Mouse (Mus musculus) fat pad, adult 2 months (tissue): ENCODE results near the gene Atp13a4.

Source experiments
- DNase-seq: peaks from one replicate; pipeline ENCODE4 v3.0.0-alpha.2; 2011; ENCODE audit warnings: low read depth, low spot score; ENCODE audit errors: extremely low read depth

Atp13a4 gene

GRCm38 (mm10) chr16:29544829-29545228 is at the start of gene Atp13a4:
Gene Atp13a4 (minus strand): TSS chr16:29544864.
- no peak for DNase-seq

- DNase-seq: no peak
Observed at GRCm38 (mm10) chr16:29592171-29592570, 47.5 kb upstream of the Atp13a4 start.

GRCm38 (mm10) chr16:29579787-29580176 is 35.1 kb upstream of the Atp13a4 start:
- no peak for DNase-seq

GRCm38 (mm10) chr16:29579167-29579786 is 34.6 kb upstream of the Atp13a4 start, which contains the start of gene Opa1:
Gene Opa1 (plus strand): TSS chr16:29579334.
- DNase-seq: peak; percentile 40

GRCm38 (mm10) chr16:29575620-29576019 is 31.0 kb upstream of the Atp13a4 start:
- DNase-seq: no peak

GRCm38 (mm10) chr16:29574013-29574412 is 29.3 kb upstream of the Atp13a4 start:
- no peak for DNase-seq

GRCm38 (mm10) chr16:29560869-29561268 is 16.2 kb upstream of the Atp13a4 start:
- no peak for DNase-seq

- DNase-seq: no peak
Observed at GRCm38 (mm10) chr16:29560454-29560853, 15.8 kb upstream of the Atp13a4 start.

- DNase-seq: no peak
Observed at GRCm38 (mm10) chr16:29559667-29560066, 15.0 kb upstream of the Atp13a4 start.

GRCm38 (mm10) chr16:29541261-29541683 is 3.4 kb downstream of the Atp13a4 start:
- DNase-seq: no peak

- DNase-seq: no peak
Observed at GRCm38 (mm10) chr16:29539906-29540305, 4.8 kb downstream of the Atp13a4 start.

- DNase-seq: no peak
Observed at GRCm38 (mm10) chr16:29536411-29537204, 8.1 kb downstream of the Atp13a4 start.

GRCm38 (mm10) chr16:29535866-29536265 is 8.8 kb downstream of the Atp13a4 start:
- no peak for DNase-seq

GRCm38 (mm10) chr16:29533641-29534040 is 11.0 kb downstream of the Atp13a4 start:
- no peak for DNase-seq

GRCm38 (mm10) chr16:29527085-29527484 is 17.6 kb downstream of the Atp13a4 start:
- DNase-seq: no peak

- DNase-seq: no peak
Observed at GRCm38 (mm10) chr16:29526585-29526984, 18.1 kb downstream of the Atp13a4 start.

- DNase-seq: no peak
Observed at GRCm38 (mm10) chr16:29512495-29512894, 32.2 kb downstream of the Atp13a4 start.

- no peak for DNase-seq
Observed at GRCm38 (mm10) chr16:29510743-29511142, 33.9 kb downstream of the Atp13a4 start.

GRCm38 (mm10) chr16:29509881-29510280 is 34.8 kb downstream of the Atp13a4 start:
- DNase-seq: no peak

- no peak for DNase-seq
Observed at GRCm38 (mm10) chr16:29504671-29505070, 40.0 kb downstream of the Atp13a4 start.

GRCm38 (mm10) chr16:29504198-29504597 is 40.5 kb downstream of the Atp13a4 start:
- no peak for DNase-seq

GRCm38 (mm10) chr16:29491031-29491430 is 53.6 kb downstream of the Atp13a4 start:
- DNase-seq: no peak
